Mouse (Mus musculus): ENCODE measurements around the gene Ms4a6c. TPM values are rescaled to one million over a fixed set of nuclear protein-coding genes. Genes with fewer than 3 reads are reported as not detected.
"Not testable (repeated sequence)": the region's sequence is repeated elsewhere in the genome, so short reads cannot be mapped to it uniquely, and the experiment has no call there.

The Ms4a6c gene
- total RNA-seq (2021), result 10 to 100 TPM in 1 of 2 experiments, 1 to 10 TPM in 1; 8.9 to 10.1 TPM

DNA sequence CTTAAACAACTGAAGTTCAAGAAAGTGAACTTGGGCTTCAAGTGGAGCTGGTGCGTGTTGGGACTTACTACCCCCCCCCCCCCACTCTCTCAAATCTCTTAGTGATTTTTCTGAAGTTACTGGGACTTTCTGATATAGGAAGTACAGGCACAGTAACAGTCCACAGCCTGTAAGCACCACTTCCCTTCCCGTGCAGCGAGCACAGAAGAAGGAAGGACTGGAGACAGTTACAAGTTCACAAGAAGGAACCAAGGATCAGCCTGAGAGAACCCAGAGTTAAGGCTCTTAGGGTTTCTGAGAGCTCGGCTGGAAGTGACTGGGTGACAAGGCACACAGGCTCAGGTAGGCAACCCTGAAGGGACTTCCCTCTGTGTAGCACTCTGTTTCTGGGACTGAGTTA lies at the start of gene Ms4a6c:
Gene Ms4a6c (plus strand): TSS at position 152 of the 400 bp plus-strand sequence.
- intact Hi-C loops (cut with DNase I), result not testable (repeated sequence)

GRCm38 (mm10) chr19:11431209-11431608 lies 38.0 kb upstream of the Ms4a6c start:
- DNase-seq (ENCODE audit: low spot score); intact Hi-C loops (cut with DNase I): not testable (repeated sequence)

More for the DNA sequence above, at the start of gene Ms4a6c:
- not testable (repeated sequence) for DNase-seq (ENCODE audit: low spot score)

DNA sequence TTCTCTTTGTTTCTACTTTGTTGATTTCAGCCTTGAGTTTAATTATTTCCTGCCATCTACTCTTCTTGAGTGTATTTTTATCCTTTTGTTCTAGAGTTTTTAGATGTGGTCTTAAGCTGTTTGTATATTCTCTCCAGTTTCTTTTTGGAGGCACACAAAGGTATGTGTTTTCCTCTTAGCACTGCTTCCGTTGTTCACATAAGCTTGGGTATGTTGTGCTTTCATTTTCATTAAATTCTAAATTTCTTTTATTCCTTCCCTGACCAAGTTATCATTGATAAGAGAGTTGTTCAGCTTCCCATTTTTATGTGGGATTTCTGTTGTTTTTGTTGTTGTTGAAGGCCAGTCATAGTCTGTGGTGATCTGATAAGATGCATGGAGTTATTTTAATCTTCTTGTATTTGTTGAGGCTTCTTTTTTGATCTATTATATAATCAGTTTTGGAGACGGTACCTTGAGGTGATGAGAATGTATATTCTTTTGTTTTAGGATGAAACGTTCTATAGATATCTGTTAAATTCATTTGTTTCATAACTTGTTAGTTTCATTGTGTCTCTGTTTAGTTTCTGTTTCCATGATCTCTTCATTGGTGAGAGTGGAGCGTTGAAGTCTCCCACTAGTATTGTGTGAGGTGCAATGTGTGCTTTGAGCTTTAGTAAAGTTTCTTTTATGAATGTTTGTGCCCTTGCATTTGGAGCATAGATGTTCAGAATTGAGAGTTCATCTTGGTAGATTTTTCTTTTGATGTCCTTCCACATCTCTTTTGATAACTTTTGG lies 33.9 kb upstream of the Ms4a6c start:
- intact Hi-C loops (cut with DNase I), result no loop called here
- DNase-seq (ENCODE audit: low spot score), result no peak

DNA sequence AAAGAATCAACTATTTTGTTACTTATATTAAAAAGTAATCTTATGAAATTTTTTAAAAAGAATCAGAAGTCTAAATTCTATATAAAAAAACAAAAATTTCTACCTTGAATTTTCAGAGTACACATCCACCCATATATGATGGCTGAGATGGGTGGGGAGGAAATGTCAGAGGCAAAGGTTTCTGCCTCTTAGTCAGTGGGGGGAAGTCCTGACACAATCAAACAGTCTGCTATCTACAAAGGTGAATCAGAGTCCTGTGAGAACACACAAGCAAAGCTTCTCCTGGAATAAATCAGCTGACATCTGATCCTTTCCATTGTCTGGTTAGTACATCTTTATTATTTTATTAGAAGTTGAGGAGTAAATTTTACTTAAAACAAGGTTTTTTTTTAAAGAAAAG lies 25.8 kb upstream of the Ms4a6c start, which contains the start of gene Ms4a4b:
Gene Ms4a4b (plus strand): TSS at position 216 of the 400 bp plus-strand sequence.
- DNase-seq (ENCODE audit: low spot score), result no peak
- intact Hi-C loops (cut with DNase I), result no loop called here

DNA sequence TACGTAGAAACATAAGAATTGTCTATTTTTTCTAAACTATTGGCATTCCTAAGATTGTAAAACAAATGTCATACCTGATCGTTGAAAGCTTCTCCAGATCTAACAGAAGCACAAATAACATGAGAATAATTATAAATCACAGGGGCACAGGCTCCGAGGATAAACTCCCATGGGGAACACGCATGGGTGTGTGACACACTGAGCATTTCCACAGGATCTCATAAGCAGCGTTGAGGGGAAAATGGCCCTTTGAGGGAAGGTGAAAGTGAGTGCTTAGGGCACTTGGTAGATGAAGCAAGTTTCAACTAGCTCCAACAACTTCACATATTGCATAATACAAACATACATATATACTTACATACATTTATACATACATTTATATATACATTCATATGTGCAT lies 25.2 kb upstream of the Ms4a6c start:
- DNase-seq (ENCODE audit: low spot score), result no peak
- intact Hi-C loops (cut with DNase I), result no loop called here

DNA sequence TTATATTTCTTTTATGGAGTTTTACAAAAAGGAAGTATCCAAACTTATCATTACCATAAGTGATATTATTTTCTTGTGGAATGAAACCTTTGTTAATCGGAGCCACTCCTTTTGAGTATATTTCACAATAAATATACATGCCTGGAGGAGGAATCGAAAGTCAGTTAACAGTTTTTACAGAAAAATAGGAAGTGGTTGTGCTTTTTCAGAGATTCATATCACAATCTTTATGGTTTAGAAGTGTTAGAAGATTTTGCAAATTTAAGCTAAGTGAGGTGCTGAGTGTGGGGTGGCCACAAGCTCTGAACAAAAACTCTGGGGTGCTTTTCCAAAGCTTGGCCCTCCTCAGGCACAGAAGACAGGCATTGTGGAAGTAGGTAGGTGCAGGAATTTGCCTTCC lies 21.9 kb upstream of the Ms4a6c start:
- no peak for DNase-seq (ENCODE audit: low spot score)
- intact Hi-C loops (cut with DNase I), result no loop called here

DNA sequence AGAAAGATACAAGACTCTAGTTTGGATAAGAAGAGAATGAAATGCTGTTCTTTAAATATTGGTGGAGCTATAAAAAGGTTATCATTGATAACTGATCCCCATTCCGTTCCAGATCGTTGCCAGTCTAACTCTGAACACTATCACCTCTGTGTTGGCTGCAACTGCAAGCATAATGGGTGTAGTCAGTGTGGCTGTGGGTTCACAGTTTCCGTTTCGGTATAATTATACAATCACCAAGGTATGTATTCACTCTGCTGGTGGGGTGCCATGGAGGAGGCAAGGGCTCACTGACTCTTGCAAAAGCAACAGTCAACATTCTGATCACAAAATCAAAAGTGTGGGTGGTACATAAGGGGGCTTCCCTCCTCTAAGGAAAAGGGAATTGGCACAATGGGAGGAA lies 10.1 kb upstream of the Ms4a6c start:
- DNase-seq (ENCODE audit: low spot score); intact Hi-C loops (cut with DNase I): not testable (repeated sequence)

DNA sequence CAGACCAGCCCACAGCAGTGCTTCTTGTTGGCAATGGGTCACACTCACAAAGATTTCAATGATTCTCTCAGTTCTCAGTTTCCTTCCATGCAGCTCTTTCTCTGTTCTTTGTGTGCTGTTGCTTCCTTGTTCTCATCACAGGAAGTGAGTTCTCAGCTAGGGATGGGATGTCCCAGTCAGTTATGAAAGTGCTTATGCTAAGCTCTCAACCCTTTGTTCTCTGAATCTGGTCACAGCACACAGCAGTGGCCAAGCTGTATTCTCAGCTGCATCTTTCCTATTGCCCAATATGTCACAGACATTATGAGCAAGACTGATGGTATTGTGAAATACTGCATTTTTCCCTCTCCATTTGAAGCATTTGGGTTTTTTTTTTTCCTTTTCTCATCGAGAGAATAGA lies 4.4 kb upstream of the Ms4a6c start:
- DNase-seq (ENCODE audit: low spot score); intact Hi-C loops (cut with DNase I): not testable (repeated sequence)

DNA sequence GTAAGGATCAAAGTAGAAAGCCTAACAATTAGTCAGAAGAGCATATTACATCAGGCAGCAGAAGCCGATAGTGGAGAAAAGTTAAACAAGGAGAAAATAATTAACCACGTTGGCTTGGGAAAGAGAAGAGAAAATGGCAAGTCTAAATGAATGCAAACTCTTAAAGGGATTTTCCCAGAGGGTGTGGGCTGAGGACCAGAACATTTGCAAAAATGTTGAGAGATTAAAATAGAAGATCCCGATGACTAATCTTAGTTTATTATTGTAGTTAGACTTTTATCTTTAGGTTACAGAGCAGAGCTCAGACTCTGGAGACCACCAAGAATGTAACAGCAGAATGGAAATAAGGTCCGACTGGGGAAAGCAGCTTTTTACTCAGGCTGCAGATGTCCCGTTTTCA lies 2.7 kb upstream of the Ms4a6c start:
- DNase-seq (ENCODE audit: low spot score), result no peak
- intact Hi-C loops (cut with DNase I), result no loop called here

DNA sequence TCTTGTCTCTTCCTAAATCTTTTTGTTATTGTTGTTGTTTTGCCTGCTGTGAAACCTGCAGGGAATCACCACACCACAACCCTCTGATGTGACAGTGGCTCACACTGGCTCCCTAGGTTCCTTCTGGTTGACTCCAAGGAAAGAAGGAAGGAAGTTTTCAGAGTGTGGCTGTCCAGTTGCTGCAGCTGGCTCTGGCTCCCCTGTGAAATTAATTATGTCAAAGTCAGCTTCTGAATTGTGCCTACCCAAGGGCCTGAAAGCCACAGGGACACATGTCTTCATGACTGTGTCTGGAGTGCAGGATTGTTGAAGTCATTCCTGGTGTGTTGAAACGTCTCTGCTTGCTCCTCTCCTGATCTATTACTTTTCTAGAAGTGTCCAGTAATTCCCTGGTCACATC lies 805 bp upstream of the Ms4a6c start:
- DNase-seq (ENCODE audit: low spot score); intact Hi-C loops (cut with DNase I): not testable (repeated sequence)

GRCm38 (mm10) chr19:11479714-11480113 lies 10.5 kb downstream of the Ms4a6c start:
- no peak for DNase-seq (ENCODE audit: low spot score)
- intact Hi-C loops (cut with DNase I), result no loop called here

DNA sequence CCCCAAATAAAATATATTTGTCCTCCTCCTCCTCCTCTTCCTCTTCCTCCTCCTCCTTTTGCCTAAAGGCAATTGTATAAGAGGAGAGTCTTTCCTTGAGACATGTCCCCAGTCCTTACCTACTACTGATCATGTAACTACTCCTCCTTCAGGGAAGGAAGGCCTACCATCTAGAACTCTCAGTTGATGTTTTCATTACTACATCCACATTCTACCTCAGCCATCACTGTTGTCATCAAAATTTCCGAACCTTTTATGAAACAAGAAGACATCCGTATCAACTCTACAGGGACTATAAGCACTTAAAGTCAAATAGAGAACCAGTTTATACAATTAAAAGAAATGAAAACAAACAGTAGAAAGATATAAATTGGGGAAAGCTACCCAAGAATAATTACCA lies 13.5 kb downstream of the Ms4a6c start:
- DNase-seq (ENCODE audit: low spot score), result no peak
- intact Hi-C loops (cut with DNase I), result no loop called here

DNA sequence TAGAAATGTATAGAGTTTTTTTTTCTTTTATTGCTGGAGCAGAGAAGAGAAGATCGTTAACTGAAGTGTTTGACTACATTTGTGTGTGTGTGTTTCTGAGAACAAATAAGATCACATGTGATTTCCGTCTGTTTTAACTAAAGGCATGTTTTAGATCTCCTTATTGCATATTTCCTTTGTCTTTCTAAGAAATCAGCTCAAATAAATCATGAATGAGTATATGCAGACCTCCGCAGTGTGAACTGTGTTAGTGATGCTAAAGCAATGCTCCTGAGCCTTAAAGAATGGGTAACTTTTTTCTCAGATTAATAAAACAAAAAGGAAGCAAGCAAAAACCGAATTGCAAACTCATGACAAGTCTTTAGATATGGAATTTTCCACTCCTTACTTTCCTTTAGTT lies 14.8 kb downstream of the Ms4a6c start:
- DNase-seq (ENCODE audit: low spot score), result no peak
- intact Hi-C loops (cut with DNase I), result no loop called here

DNA sequence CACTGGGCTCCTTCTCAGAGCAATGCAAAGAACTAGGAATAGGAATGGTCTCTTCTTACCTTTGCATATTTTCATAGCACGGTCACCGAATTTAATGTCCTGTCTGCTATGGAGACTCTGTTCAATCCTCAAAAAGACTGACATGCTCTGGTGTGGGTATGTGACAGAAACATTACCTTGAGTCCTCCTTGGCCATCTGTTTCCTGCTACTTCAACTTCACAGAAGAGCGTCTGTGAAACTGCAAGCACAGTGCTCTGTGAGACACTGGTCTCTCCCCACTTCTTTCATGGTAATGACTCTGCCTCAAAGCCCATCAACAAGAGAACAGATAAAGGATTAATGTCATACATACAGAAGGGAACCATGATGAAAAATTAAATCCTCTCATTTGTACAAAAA lies 15.2 kb downstream of the Ms4a6c start:
- intact Hi-C loops (cut with DNase I), result no loop called here
- DNase-seq (ENCODE audit: low spot score), result no peak

DNA sequence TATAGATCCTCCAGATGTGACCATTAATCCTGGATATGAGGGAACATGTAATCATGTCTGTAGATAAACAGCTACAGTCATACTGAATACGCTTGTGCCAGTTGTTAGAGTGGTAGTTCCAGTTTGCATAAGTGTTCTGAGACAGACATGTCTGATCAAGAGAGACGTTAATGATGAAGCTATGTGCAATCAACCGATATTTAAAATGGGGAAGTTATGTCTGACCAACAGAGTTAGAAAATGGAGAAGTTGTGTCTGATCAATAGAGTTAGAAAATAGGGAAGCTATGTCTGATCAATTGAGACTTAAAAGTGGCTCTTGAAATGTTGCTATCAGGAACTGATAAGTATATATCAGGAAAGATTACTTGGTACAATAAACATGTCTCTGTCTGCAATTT lies 16.1 kb downstream of the Ms4a6c start:
- intact Hi-C loops (cut with DNase I), result no loop called here
- DNase-seq (ENCODE audit: low spot score), result no peak

GRCm38 (mm10) chr19:11485746-11486145 lies 16.6 kb downstream of the Ms4a6c start, which contains the start of gene Gm8369:
Gene Gm8369 (plus strand): TSS chr19:11485938.
- intact Hi-C loops (cut with DNase I), result no loop called here
- no peak for DNase-seq (ENCODE audit: low spot score)

DNA sequence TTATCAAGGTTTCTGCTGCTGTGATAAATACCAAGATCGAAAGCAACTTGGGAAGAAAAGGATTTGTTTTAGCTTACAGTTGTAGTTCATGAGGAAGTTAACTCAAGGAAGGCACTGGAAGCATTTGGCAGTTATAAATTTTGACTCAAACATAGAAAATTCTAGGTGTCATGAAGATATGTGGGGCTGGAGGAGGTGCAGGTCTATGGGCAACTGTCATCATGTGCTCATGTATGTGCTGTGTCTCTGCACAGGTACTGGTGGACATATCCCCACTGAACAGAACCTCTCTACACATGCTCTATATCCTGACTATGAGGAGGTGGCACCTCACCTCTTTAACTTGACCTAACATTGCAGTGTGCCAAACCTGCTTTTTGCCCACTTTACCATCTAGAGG lies 17.4 kb downstream of the Ms4a6c start:
- intact Hi-C loops (cut with DNase I), result no loop called here
- DNase-seq (ENCODE audit: low spot score), result no peak

DNA sequence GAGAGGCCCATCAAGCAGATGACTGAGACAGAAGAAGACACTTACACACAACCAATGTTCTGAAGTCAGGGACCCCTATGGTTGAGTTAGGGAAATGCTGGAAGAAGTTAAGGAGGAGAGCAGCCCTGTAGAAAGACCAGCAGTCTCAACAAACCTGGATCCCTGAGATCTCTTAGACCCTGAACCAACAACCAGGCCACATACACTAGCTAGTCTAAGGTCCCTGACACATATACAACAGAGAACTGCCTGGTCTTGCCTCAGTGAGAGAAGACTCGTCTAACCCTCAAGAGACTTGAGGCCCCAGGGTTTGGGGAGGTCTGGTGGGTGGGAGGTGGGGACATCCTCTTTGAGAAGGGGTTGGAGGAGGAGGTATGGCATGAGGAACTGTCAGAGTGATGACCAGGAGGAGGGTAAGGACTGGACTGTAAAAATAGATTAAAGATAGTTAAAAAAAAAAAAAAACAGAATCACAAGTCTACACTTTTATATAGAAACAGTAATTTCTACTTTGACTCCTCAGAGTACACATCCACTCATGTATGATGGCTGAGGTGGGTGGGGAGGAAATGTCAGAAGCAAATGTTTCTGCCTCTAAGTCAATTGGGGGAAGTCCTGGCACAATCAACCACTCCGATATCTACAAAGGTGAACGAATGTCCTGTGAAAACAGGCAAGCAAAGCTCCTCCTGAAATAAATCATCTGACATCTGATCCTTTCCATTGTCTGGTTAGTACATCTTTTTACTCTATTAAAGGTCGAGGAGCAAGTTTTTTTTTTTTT lies 22.4 kb downstream of the Ms4a6c start:
- intact Hi-C loops (cut with DNase I), result no loop called here
- no peak for DNase-seq (ENCODE audit: low spot score)

GRCm38 (mm10) chr19:11492671-11493070 lies 23.5 kb downstream of the Ms4a6c start:
- intact Hi-C loops (cut with DNase I), result no loop called here
- DNase-seq (ENCODE audit: low spot score), result no peak

DNA sequence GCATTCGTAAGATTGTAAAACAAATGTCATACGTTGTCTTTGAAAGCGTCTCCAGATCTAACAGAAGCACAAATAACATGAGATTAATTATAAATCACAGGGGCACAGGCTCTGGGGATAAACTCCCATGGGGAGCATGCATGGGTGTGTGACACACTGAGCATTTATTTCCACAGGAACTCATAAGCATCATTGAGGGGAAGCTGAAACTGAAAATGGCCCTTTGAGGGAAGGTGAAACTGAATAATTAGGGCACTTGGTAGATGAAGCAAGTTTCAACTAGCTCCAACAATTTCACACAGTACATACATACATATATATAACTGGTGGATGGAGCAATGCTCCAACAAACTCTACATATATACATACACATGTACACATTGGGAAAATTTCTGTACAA lies 25.4 kb downstream of the Ms4a6c start:
- DNase-seq (ENCODE audit: low spot score), result no peak
- intact Hi-C loops (cut with DNase I), result no loop called here

DNA sequence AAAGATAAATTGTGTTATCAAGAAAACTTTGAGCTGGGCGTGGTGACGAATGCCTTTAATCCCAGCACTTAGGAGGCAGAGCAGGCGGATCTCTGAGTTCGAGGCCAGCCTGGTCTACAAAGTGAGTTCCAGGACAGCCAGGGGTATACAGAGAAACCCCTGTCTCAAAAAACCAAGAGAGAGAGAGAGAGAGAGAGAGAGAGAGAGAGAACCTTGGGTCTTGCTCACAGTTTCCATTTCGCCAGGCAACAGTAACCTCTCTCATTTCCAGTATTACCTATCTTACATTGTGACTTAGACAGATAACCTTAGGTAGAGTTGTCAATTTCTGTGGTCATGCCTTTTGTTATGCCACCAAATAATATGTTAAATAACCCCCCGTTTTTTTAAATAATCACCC lies 27.2 kb downstream of the Ms4a6c start:
- DNase-seq (ENCODE audit: low spot score), result no peak
- intact Hi-C loops (cut with DNase I), result no loop called here

Data from heart, postnatal 25 days (tissue).